Mouse (Mus musculus) gastrocnemius, postnatal 25 days (tissue): ENCODE data around the gene Rasl12. TPM values are rescaled to one million over a fixed set of nuclear protein-coding genes. Genes with fewer than 3 reads are reported as not detected.

ENCODE experiments used
- DNase-seq: peaks from one replicate; pipeline ENCODE4 v3.0.0; 2022
- total RNA-seq, 2 experiments: library from RNA; stranded (reverse); gene quantifications; 1 replicate in 1 of 2; 2 replicates in 1 of 2; pipeline ENCODE4 v1.2.3; 2021

Gene Rasl12
- total RNA-seq, 2 experiments from 2014 or later: 3.1 to 4.4 TPM

DNA sequence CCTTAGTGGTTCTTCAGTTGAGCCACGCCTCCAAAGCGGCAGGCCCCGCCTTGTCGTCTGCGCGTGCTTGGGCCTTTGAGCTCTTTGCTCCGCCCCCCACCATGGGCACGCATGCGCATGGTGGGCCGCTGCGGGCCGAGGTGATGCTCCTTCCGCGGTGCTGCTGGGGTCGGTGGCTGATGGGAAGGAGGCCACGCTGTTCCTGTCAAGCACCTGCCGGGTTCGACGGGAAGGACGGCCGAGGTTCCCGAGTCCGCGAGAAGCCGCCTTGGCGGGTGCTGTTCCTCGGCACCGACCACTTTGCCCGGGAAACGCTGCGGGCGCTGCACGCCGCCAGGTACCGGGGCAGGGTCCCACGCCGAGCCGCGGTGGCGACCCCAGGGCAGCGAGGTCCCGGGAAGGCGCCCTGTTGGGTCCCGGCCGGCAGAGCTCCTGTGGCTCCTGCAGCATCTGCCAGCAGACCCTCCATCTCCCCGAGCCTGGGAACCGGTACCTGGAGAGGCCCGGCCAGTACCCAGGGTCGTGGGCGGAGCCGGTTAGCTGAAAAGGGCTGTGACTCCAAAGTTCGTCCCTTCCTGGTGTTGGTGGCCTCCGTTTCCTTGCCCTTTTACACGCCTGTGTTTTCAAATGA, 37.5 kb downstream of the Rasl12 start, which contains the start of gene Mtfmt:
TSS of gene Mtfmt (plus strand) at position 112 of the 631 bp plus-strand sequence.
- DNase-seq: peak; percentile 91

- DNase-seq: no peak
Observed at GRCm38 (mm10) chr9:65444692-65445091, 46.4 kb downstream of the Rasl12 start.

DNA sequence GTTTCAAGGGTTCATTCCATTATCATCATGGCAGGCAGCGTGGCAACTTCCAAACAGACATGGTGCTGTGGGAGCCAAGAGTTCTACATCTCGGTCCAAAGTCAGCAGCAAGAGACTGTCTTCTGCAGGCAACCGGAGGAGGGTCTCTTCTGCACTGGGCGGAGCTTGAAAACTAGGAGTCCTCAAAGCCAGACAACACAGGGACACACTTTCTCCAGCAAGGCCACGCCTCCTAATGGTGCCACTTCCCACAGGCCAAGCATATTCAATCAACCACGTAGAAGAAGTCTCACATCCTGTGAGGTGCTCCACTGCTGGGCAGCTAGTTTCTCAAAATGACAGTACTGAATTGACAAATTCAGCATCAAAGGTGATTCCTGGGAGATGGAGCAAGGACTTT, 49.6 kb downstream of the Rasl12 start:
- DNase-seq: no peak

DNA sequence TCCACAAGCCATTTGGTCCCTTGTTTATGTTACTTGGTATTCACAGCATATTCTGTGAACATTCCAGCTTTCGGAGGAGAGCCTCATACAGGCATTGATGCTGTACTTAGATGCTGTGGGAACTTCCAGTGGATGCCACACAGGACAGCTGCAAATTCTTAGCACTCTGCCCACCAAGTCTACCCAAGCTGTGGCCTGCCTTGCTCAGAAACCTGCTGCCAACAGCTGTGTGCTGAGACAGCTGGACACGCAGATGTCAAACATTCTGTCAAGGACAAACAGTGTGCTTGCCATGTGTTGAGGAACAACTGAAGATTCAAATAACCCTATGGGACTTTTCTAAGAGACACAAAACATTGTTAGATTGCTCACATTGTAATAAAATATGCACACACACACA, 60.7 kb downstream of the Rasl12 start:
- DNase-seq: no peak

GRCm38 (mm10) chr9:65460198-65460597, 61.9 kb downstream of the Rasl12 start:
- DNase-seq: no peak

DNA sequence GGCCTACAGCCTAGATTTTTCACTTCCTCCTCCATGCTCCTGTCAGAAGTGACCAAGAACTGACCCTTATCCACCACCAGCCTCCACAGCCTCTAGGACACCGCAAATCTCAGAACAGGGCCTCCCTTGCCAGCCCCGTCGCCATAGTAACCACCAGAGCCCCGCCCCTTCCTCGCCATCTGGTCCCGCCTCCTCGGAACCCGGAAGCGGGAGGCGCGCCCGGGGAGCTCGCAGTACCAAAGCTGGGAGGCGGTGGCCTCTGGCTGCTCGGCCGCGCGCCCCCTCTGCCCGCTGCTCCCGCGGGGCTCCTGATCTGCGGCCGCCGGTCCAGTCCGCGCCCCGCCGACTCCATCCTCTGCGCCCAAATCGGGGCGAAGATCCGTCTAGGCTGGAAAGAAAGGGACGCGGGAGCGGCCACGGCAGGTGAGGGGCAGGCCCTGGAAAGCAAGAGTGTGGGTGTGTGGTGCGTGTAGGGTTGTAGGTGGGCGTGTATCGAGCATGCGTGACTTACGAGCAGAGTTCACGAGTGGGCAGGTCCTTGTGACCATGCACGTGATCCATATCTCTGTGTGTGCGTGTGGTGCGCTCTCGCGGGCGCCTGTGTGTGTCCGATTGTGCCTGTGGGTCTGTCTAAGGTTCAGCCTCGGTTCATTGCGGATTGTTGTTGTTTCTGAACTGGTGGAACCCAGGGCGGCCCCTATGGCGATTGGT, 62.6 kb downstream of the Rasl12 start, which contains the start of gene Spg21:
TSS of gene Spg21 (plus strand) at position 216 of the 711 bp plus-strand sequence.
- peak; percentile 91 for DNase-seq

DNA sequence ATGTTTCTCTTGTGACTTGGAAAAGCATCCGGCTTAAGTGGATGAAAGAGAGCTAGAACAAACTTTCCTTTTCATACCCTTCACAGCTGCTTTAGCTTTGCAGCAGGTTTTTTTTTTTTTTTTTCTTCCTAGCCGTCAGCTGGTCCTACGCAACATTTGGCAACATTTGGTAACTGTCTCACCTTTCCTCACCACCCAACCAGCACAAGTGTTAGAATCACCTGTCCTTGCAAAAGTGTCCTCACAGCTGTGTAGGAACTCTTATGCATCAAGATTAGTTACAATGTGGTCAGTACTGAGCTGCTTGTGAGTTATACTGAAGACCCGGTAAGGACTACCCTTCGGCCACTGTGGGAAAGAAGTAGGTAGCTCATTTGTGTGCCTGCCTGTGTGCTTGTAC, 64.2 kb downstream of the Rasl12 start:
- DNase-seq: no peak

GRCm38 (mm10) chr9:65464161-65464560, 65.9 kb downstream of the Rasl12 start:
- no peak for DNase-seq

Other genes with a start within 250 kb of the Rasl12 start
- 1 to 10 TPM; 3.8 to 5.3 TPM for gene Parp16, start 203.2 kb upstream of the Rasl12 start, total RNA-seq
- gene Cilp, start 133.3 kb upstream of the Rasl12 start, total RNA-seq: 100 to 1,000 TPM in 1 of 2 experiments, 10 to 100 TPM in 1; 28.8 to 105 TPM
- gene Clpx, start 104.2 kb upstream of the Rasl12 start, total RNA-seq: 10 to 100 TPM; 44.9 to 60.0 TPM
- gene Pdcd7, start 52.4 kb upstream of the Rasl12 start, total RNA-seq: 10 to 100 TPM; 10.1 to 12.7 TPM
- gene Ubap1l, start 37.5 kb upstream of the Rasl12 start, total RNA-seq: under 1 TPM; 0.20 to 0.64 TPM
- gene Kbtbd13, start 6.9 kb upstream of the Rasl12 start, total RNA-seq: 10 to 100 TPM; 10.3 to 11.6 TPM
- gene Slc51b, start 24.4 kb downstream of the Rasl12 start, total RNA-seq: not detected
- gene Mtfmt, start 37.3 kb downstream of the Rasl12 start, total RNA-seq: 1 to 10 TPM; 5.0 to 5.3 TPM
- 10 to 100 TPM in 1 of 2 experiments, 1 to 10 TPM in 1; 6.4 to 10.8 TPM for gene Spg21, start 62.4 kb downstream of the Rasl12 start, total RNA-seq
- gene Ankdd1a, start 121.7 kb downstream of the Rasl12 start, total RNA-seq: not detected
- gene Plekho2, start 181.5 kb downstream of the Rasl12 start, total RNA-seq: 1 to 10 TPM; 4.7 to 6.3 TPM
- not detected for gene Pif1, start 188.7 kb downstream of the Rasl12 start, total RNA-seq
- gene Rbpms2, start 231.1 kb downstream of the Rasl12 start, total RNA-seq: 1 to 10 TPM; 1.4 to 2.8 TPM